Mouse (Mus musculus) brown adipose tissue, adult 24 weeks (tissue): ENCODE results near the gene Adad2. TPM values are rescaled to one million over a fixed set of nuclear protein-coding genes. Genes with fewer than 3 reads are reported as not detected.

Experiments
- H3K27ac ChIP-seq: fragments of 200-500 bp; replicated peaks from 2 replicates; pipeline ENCODE4 v1.5.1; 2012; ENCODE audit warnings: low read depth, mild to moderate bottlenecking, low read length
- H3K4me1 ChIP-seq: fragments of 200-500 bp; 2 replicates; pipeline ENCODE4 v1.6.1; 2012; ENCODE audit warnings: low read length, mixed read lengths; ENCODE audit not compliant: control insufficient read depth, insufficient read depth, insufficient read length
- H3K4me3 ChIP-seq: fragments of 200-500 bp; 2 replicates; pipeline ENCODE4 v1.5.1; 2012; ENCODE audit warnings: low read depth, mild to moderate bottlenecking, low read length, moderate library complexity; ENCODE audit not compliant: insufficient read depth
- polyA plus RNA-seq: library from polyadenylated mRNA; stranded (reverse); fragments of >200 nt; gene quantifications from 2 replicates; pipeline ENCODE4 v1.2.4, GENCODE M21; 2012; ENCODE audit not compliant: missing spikeins, insufficient read depth, insufficient read length

The Adad2 gene
- polyA plus RNA-seq, 1 experiment = not detected

- no peak overlapping the region for H3K27ac ChIP-seq
- H3K4me3 ChIP-seq = no peak overlapping the region
- no peaks in the 10 kb centered on the region for H3K4me1 ChIP-seq
Measured at GRCm38 (mm10) chr8:119624916-119625315, 12.4 kb downstream of the Adad2 start.

- Histone ChIP-seq H3K4me1 (no peaks in the 10 kb centered on the region), H3K27ac (no peak overlapping the region), H3K4me3 (no peak overlapping the region)
Measured at GRCm38 (mm10) chr8:119625788-119626187, 13.2 kb downstream of the Adad2 start.

- no peaks in the 10 kb centered on the region for H3K4me1 ChIP-seq
- H3K27ac ChIP-seq = no peak overlapping the region
- H3K4me3 ChIP-seq = no peak overlapping the region
Measured at GRCm38 (mm10) chr8:119627199-119627598, 14.7 kb downstream of the Adad2 start.

- no peak overlapping the region for H3K4me3 ChIP-seq
- no peaks in the 10 kb centered on the region for H3K4me1 ChIP-seq
- H3K27ac ChIP-seq = no peak overlapping the region
Measured at GRCm38 (mm10) chr8:119627613-119628359, 15.2 kb downstream of the Adad2 start.

- Histone ChIP-seq H3K4me3 (no peak overlapping the region), H3K4me1 (peaks cover 11% of the 10 kb centered on the region), H3K27ac (no peak overlapping the region)
Measured at GRCm38 (mm10) chr8:119630841-119631240, 18.3 kb downstream of the Adad2 start.

- no peak overlapping the region for H3K27ac ChIP-seq
- H3K4me1 ChIP-seq = peaks cover 17% of the 10 kb centered on the region
- H3K4me3 ChIP-seq = no peak overlapping the region
Measured at GRCm38 (mm10) chr8:119632246-119632645, 19.7 kb downstream of the Adad2 start.

GRCm38 (mm10) chr8:119632909-119633308, 20.4 kb downstream of the Adad2 start:
- Histone ChIP-seq H3K4me1 (peaks cover 17% of the 10 kb centered on the region), H3K4me3 (no peak overlapping the region), H3K27ac (no peak overlapping the region)

GRCm38 (mm10) chr8:119634616-119635336, 22.2 kb downstream of the Adad2 start:
- peaks cover 17% of the 10 kb centered on the region for H3K4me1 ChIP-seq
- no peak overlapping the region for H3K4me3 ChIP-seq
- H3K27ac ChIP-seq = no peak overlapping the region

GRCm38 (mm10) chr8:119635378-119635777, 22.8 kb downstream of the Adad2 start, which contains the start of gene Kcng4:
Kcng4 (minus strand) TSS chr8:119635680.
- H3K4me1 ChIP-seq = peaks cover 17% of the 10 kb centered on the region
- H3K4me3 ChIP-seq = no peak within 1 kb of the TSS
- peak within 1 kb of the TSS; percentile 38 for H3K27ac ChIP-seq

GRCm38 (mm10) chr8:119635958-119636357, 23.4 kb downstream of the Adad2 start:
- Histone ChIP-seq H3K4me1 (peaks cover 17% of the 10 kb centered on the region), H3K27ac (0 out of 2 replicates have a peak overlapping the region, but pooled peaks have one; percentile 6), H3K4me3 (no peak overlapping the region)

GRCm38 (mm10) chr8:119636766-119637165, 24.2 kb downstream of the Adad2 start:
- H3K4me3 ChIP-seq = no peak overlapping the region
- peaks cover 17% of the 10 kb centered on the region for H3K4me1 ChIP-seq
- peak overlapping the region; percentile 56 for H3K27ac ChIP-seq

- Histone ChIP-seq H3K4me1 (peaks cover 17% of the 10 kb centered on the region), H3K27ac (peak overlapping the region; percentile 56)
Measured at GRCm38 (mm10) chr8:119637381-119637780, 24.8 kb downstream of the Adad2 start.

GRCm38 (mm10) chr8:119638261-119638660, 25.7 kb downstream of the Adad2 start:
- Histone ChIP-seq H3K4me3 (no peak overlapping the region), H3K27ac (no peak overlapping the region), H3K4me1 (peaks cover 17% of the 10 kb centered on the region)

More at GRCm38 (mm10) chr8:119637381-119637780, 24.8 kb downstream of the Adad2 start:
- H3K4me3 ChIP-seq = no peak overlapping the region

GRCm38 (mm10) chr8:119639798-119640197, 27.3 kb downstream of the Adad2 start:
- peaks cover 14% of the 10 kb centered on the region for H3K4me1 ChIP-seq
- no peak overlapping the region for H3K27ac ChIP-seq
- no peak overlapping the region for H3K4me3 ChIP-seq

- Histone ChIP-seq H3K27ac (no peak overlapping the region), H3K4me1 (0 out of 2 replicates have a peak, but pooled peaks cover 6% of the 10 kb centered on the region), H3K4me3 (no peak overlapping the region)
Measured at GRCm38 (mm10) chr8:119641058-119641457, 28.5 kb downstream of the Adad2 start.
